Mouse (Mus musculus) intestine, embryonic 16.5 days (tissue): ENCODE data around the gene Vars. TPM values are rescaled to one million over a fixed set of nuclear protein-coding genes. Genes with fewer than 3 reads are reported as not detected.
"Not testable (repeated sequence)": the region's sequence is repeated elsewhere in the genome, so short reads cannot be mapped to it uniquely, and the experiment has no call there.

Source experiments
- ATAC-seq: fragments of 200-750 bp; cut with Nextera tagmentation; 2 replicates; pipeline ENCODE4 v1.8.0; 2017; ENCODE audit warnings: moderate TSS enrichment, moderate library complexity
- H3K27ac ChIP-seq: fragments of 300-500 bp; sonication (generic); 2 replicates; pipeline ENCODE4 v1.5.1; 2014; ENCODE audit warnings: mild to moderate bottlenecking, low read length
- H3K27me3 ChIP-seq: fragments of 300-500 bp; sonication (generic); replicated peaks from 2 replicates; pipeline ENCODE4 v1.6.1; 2014; ENCODE audit warnings: low read length, control low read depth, mixed read lengths; ENCODE audit not compliant: control insufficient read depth, insufficient read depth
- H3K36me3 ChIP-seq: fragments of 300-500 bp; sonication (generic); 2 replicates; pipeline ENCODE4 v1.6.1; 2014; ENCODE audit warnings: low read length, control low read depth; ENCODE audit not compliant: control insufficient read depth, insufficient read depth
- H3K4me1 ChIP-seq: fragments of 300-500 bp; sonication (generic); 2 replicates; pipeline ENCODE4 v1.6.1; 2014; ENCODE audit warnings: low read length, control low read depth, mixed read lengths; ENCODE audit not compliant: control insufficient read depth, insufficient read depth
- H3K4me2 ChIP-seq: fragments of 300-500 bp; sonication (generic); 2 replicates; pipeline ENCODE4 v1.6.1; 2014; ENCODE audit warnings: low read depth, low read length, control low read depth
- H3K4me3 ChIP-seq: fragments of 300-500 bp; sonication (generic); 2 replicates; pipeline ENCODE4 v1.5.1; 2014; ENCODE audit warnings: mild to moderate bottlenecking, low read length
- H3K9ac ChIP-seq: fragments of 300-500 bp; sonication (generic); 2 replicates; pipeline ENCODE4 v1.6.1; 2014; ENCODE audit warnings: low read depth, low read length
- H3K9me3 ChIP-seq: fragments of 300-500 bp; sonication (generic); 2 replicates; pipeline ENCODE4 v1.6.1; 2016; ENCODE audit warnings: low read length, control low read depth; ENCODE audit not compliant: control insufficient read depth
- WGBS: fragments of 180-500 bp; shearing (Covaris S2); extraction: QIAGEN DNeasy Blood & Tissue Kit; methylation state at CpG from one replicate; pipeline ENCODE4 v1.1.7; 2014; 5-methylcytosine and 5-hydroxymethylcytosine counted together
- polyA plus RNA-seq: library from polyadenylated mRNA; unstranded; fragments of >200 nt; fragmentation: Nextera tagmentation; extraction: Ambion mirVana; gene quantifications from 2 replicates; pipeline ENCODE4 v1.2.1, GENCODE M21; 2015

Vars gene
- polyA plus RNA-seq, 1 experiment from 2014 or later: 112 TPM

GRCm38 (mm10) chr17:35005902-35006301, 5.1 kb downstream of the Vars start:
- 89% methylated on average over 4 of the region's 5 CpGs for WGBS
- not testable (repeated sequence) for ATAC-seq, H3K27ac ChIP-seq, H3K9me3 ChIP-seq, H3K27me3 ChIP-seq, H3K4me2 ChIP-seq, H3K4me3 ChIP-seq, H3K9ac ChIP-seq
- peaks cover 32% of the 10 kb centered on the region for H3K36me3 ChIP-seq
- H3K4me1 ChIP-seq: peaks cover 16% of the 10 kb centered on the region

GRCm38 (mm10) chr17:35007387-35007991, 6.7 kb downstream of the Vars start:
- Histone ChIP-seq H3K4me1 (peaks cover 12% of the 10 kb centered on the region), H3K9me3 (no peaks in the 10 kb centered on the region), H3K4me2 (no peak overlapping the region), H3K4me3 (no peak overlapping the region), H3K27me3 (no peaks in the 10 kb centered on the region), H3K9ac (no peak overlapping the region), H3K27ac (no peak overlapping the region), H3K36me3 (peaks cover 40% of the 10 kb centered on the region)
- no peak for ATAC-seq
- WGBS: 97% methylated on average over 7 of the region's 7 CpGs

DNA sequence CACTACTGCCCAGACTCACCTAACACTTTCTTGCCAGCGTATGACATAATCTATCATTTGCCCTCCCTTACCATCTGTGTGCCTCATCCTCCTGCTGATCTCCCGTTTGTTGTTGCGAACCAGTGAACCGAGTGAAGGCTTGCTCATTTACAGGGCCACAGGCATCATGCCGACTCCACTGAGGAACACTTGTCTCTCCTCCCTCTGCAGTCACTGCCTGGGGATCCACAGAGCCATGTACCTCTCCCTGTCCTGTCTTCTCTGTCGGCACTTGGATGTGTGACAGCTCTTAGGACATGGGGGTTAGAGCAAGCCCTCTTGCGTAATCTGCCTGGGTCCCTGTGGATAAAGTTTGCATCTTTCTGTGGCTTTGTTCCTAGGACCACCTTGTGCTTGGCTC, 8.8 kb downstream of the Vars start:
- 92% methylated on average over 7 of the region's 7 CpGs for WGBS
- no peaks in the 10 kb centered on the region for H3K27me3 ChIP-seq
- peaks cover 45% of the 10 kb centered on the region for H3K36me3 ChIP-seq
- H3K4me3 ChIP-seq: no peak overlapping the region
- H3K4me2 ChIP-seq: no peak overlapping the region
- ATAC-seq: no peak
- no peak overlapping the region for H3K9ac ChIP-seq
- no peak overlapping the region for H3K27ac ChIP-seq
- no peaks in the 10 kb centered on the region for H3K4me1 ChIP-seq
- no peaks in the 10 kb centered on the region for H3K9me3 ChIP-seq

GRCm38 (mm10) chr17:35011440-35011839, 10.7 kb downstream of the Vars start:
- 93% methylated on average over 8 of the region's 8 CpGs for WGBS
- no peak for ATAC-seq
- Histone ChIP-seq H3K4me3 (no peak overlapping the region), H3K27ac (no peak overlapping the region), H3K27me3 (no peaks in the 10 kb centered on the region), H3K9me3 (no peaks in the 10 kb centered on the region), H3K4me1 (peaks cover 5% of the 10 kb centered on the region), H3K36me3 (peaks cover 49% of the 10 kb centered on the region), H3K4me2 (no peak overlapping the region), H3K9ac (no peak overlapping the region)

- H3K9me3 ChIP-seq: no peaks in the 10 kb centered on the region
- H3K4me2 ChIP-seq: no peak overlapping the region
- H3K4me1 ChIP-seq: peaks cover 13% of the 10 kb centered on the region
- H3K27ac ChIP-seq: no peak overlapping the region
- no peak overlapping the region for H3K9ac ChIP-seq
- peaks cover 45% of the 10 kb centered on the region for H3K36me3 ChIP-seq
- WGBS: 90% methylated on average over 13 of the region's 13 CpGs
- no peak overlapping the region for H3K4me3 ChIP-seq
- no peaks in the 10 kb centered on the region for H3K27me3 ChIP-seq
- ATAC-seq: no peak
Observed at GRCm38 (mm10) chr17:35012430-35012829, 11.6 kb downstream of the Vars start.

DNA sequence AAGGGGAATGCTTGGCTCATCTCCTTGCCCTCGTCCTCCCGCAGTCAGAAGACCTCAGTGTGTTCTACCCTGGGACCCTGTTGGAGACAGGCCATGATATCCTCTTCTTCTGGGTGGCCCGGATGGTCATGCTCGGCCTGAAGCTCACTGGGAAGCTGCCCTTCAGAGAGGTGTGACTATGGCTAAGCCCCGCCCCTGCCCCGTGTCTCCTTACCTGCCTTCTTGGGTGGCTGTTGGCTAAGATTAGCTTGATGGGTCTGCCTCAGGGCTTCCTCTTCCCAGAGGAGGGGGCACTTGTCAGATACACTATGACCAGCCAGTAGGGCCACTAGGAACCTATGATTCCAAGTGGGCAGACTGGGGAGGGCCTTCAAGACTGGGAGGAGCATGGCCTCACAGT, 12.4 kb downstream of the Vars start:
- WGBS: 75% methylated on average over 6 of the region's 6 CpGs
- Histone ChIP-seq H3K4me1 (peaks cover 13% of the 10 kb centered on the region), H3K4me2 (no peak overlapping the region), H3K27me3 (no peaks in the 10 kb centered on the region), H3K9ac (no peak overlapping the region), H3K36me3 (peaks cover 42% of the 10 kb centered on the region), H3K4me3 (no peak overlapping the region), H3K27ac (no peak overlapping the region), H3K9me3 (no peaks in the 10 kb centered on the region)
- no peak for ATAC-seq

DNA sequence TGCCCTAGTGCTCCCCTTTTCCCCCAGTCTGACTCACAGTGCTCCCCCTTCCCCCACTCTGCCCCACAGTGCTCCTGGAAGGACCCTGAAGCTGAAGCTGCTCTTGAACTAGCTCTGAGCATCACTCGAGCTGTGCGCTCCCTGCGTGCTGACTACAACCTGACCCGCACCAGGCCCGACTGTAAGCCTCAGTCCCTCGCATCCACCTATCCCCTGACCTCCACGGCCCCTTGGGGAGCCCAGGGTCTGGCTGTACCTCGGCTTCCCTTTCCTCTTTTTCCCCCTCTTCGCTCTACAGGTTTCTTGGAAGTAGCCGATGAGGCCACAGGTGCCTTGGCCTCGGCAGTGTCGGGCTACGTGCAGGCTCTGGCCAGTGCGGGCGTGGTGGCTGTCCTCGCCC, 14.5 kb downstream of the Vars start:
- H3K27ac ChIP-seq: no peak overlapping the region
- H3K36me3 ChIP-seq: peaks cover 39% of the 10 kb centered on the region

DNA sequence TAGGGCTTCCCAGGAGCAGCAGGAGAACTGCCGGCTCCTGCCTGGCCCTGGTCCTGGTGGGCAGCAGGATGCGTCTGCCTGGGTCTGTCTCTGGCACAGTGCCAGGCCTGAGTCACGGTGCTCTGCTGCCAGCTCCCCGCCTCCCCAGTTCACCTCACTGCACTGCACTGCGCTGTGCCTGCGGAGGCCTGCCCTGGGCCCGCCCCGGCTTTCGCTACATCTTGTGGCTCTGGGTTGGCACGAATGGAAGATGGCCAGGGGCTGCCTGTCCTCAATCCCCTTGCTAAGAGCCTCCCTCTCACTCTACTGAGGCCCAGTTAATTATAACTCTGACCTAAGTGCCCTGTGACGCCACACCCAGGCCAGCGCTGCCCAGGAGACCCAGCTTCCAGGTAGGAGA, 15.6 kb downstream of the Vars start, which contains the start of gene Vwa7:
TSS of gene Vwa7 (plus strand) at position 204 of the 400 bp plus-strand sequence.
- Histone ChIP-seq H3K4me3 (no peak within 1 kb of the TSS), H3K4me2 (no peak within 1 kb of the TSS), H3K4me1 (peaks cover 17% of the 10 kb centered on the region), H3K9ac (peak within 1 kb of the TSS; percentile 42), H3K27ac (no peak within 1 kb of the TSS), H3K9me3 (no peaks in the 10 kb centered on the region), H3K36me3 (peaks cover 29% of the 10 kb centered on the region), H3K27me3 (no peaks in the 10 kb centered on the region)
- 48% methylated on average over 12 of the region's 12 CpGs for WGBS
- peak; percentile 47 for ATAC-seq

More for the DNA sequence above, 14.5 kb downstream of the Vars start:
- no peak overlapping the region for H3K4me3 ChIP-seq
- 88% methylated on average over 16 of the region's 16 CpGs for WGBS
- no peaks in the 10 kb centered on the region for H3K27me3 ChIP-seq
- ATAC-seq: no peak
- H3K4me1 ChIP-seq: peaks cover 13% of the 10 kb centered on the region
- H3K9me3 ChIP-seq: no peaks in the 10 kb centered on the region
- no peak overlapping the region for H3K4me2 ChIP-seq
- no peak overlapping the region for H3K9ac ChIP-seq

GRCm38 (mm10) chr17:35016791-35017705, 16.3 kb downstream of the Vars start:
- Histone ChIP-seq H3K9ac (peak overlapping the region; percentile 42; the same call in 1 of the 2 replicates), H3K4me3 (no peak overlapping the region), H3K4me1 (peaks cover 24% of the 10 kb centered on the region), H3K4me2 (no peak overlapping the region), H3K36me3 (peaks cover 29% of the 10 kb centered on the region), H3K9me3 (no peaks in the 10 kb centered on the region), H3K27ac (no peak overlapping the region), H3K27me3 (no peaks in the 10 kb centered on the region)
- ATAC-seq: no peak
- WGBS: 76% methylated on average over 10 of the region's 10 CpGs
